Mouse (Mus musculus) stomach, postnatal 0 days (tissue): ENCODE data around the gene Teddm1a.

Experiments used
- CTCF ChIP-seq: IDR thresholded peaks from 2 replicates; pipeline ENCODE4 v1.5.1; 2016; ENCODE audit warnings: antibody characterized with exemption, low read depth, mild to moderate bottlenecking, moderate library complexity
- EP300 ChIP-seq: optimal IDR thresholded peaks from 2 replicates; pipeline ENCODE3; 2016; ENCODE audit warnings: antibody characterized with exemption

DNA sequence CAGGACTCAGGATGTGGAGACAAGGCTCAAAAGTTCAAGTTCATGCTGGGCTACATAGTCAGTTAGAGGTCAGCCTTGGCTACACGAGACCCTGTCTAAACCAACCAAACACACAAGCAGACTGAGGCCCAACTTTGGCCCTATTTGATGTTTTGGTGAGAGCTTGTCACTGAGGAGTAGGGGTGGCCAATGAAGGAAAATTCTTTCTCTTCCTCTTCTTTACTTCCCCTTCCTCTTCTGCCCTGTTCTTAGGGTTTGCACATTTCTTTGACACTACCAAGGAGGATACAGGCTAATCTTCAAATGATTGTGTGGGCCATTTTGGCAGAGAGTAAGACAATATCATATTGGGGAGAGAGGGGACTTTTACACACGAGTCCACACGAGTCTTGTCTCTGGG is 22.3 kb downstream of the Teddm1a start:
- no peak for TF ChIP-seq CTCF
- TF ChIP-seq EP300 = no peak
